In the genomic region with DNA sequence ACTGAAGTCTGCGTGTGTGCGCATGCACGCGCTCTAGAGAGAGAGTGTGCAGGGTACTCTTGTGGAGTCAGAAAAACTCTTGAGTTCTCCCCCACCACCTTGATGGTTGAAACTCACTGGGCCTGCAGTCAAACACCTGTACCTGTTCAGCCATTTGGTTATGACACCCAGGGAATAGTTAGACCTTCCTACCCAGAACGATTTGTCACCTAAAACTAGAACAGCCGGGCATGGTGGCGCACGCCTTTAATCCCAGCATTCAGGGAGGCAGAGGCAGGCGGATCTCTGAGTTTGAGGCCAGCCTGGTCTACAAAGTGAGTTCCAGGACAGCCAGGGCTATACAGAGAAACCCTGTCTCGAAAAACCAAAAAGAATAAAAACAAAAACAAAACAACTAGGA, we compare ENCODE assay signal across 22 mouse cellular contexts. TPM values are rescaled to one million over a fixed set of nuclear protein-coding genes. Genes with fewer than 3 reads are reported as not detected.
A peak's percentile ranks its signal among the peaks of the same experiment; 100 is the strongest.
DNase-seq lines count a peak whose midpoint lies in the region; ATAC-seq and TF ChIP-seq lines count a peak whose summit lies in the region.
"Not testable (repeated sequence)": the region's sequence is repeated elsewhere in the genome, so short reads cannot be mapped to it uniquely, and the experiment has no call there.
"Had no signal": no experiment of that assay in that cellular context is flagged by ENCODE, and none has a peak within 500 bp of the region (broad histone marks: within the 10 kb centered on the region; RNA-seq: fewer than 3 reads in every experiment).

No protein-coding gene starts in this region.

- H3K27ac ChIP-seq in MEL (ENCODE audit: control insufficient read depth, low read depth, low read length): peak overlapping the region; percentile 92; the same call in 1 of the 2 replicates
- H3K27ac ChIP-seq in forebrain, embryonic 13.5 days: peak overlapping the region; percentile 99
- peak overlapping the region; percentile 95; the same call in 1 of the 2 replicates for H3K27ac ChIP-seq in heart, embryonic 13.5 days (replicated peaks)
- H3K27ac ChIP-seq in kidney, embryonic 15.5 days: peak overlapping the region; percentile 99
- H3K27ac ChIP-seq in liver, embryonic 13.5 days: peak overlapping the region; percentile 93
- H3K27ac ChIP-seq in midbrain, embryonic 14.5 days (replicated peaks; ENCODE audit: low read depth, low read length): peak overlapping the region; percentile 99
- H3K27ac ChIP-seq in neural tube, embryonic 14.5 days (ENCODE audit: low read depth, low read length): not testable (repeated sequence)

- peaks cover 14% of the 10 kb centered on the region in 2 experiments for H3K36me3 ChIP-seq in MEL (ENCODE audit: control insufficient read depth in 1 of 2, insufficient read depth in 2 of 2, low read length in 2 of 2)
- H3K36me3 ChIP-seq in forebrain, embryonic 13.5 days (ENCODE audit: poor library complexity, severe bottlenecking): peaks cover 53% of the 10 kb centered on the region
- H3K36me3 ChIP-seq in heart, embryonic 13.5 days: peaks cover 50% of the 10 kb centered on the region
- peaks cover 49% of the 10 kb centered on the region for H3K36me3 ChIP-seq in kidney, embryonic 15.5 days
- H3K36me3 ChIP-seq in liver, embryonic 13.5 days: peaks cover 50% of the 10 kb centered on the region
- H3K36me3 ChIP-seq in midbrain, embryonic 14.5 days (ENCODE audit: control insufficient read depth, insufficient read depth, low read length): peaks cover 50% of the 10 kb centered on the region
- peaks cover 28% of the 10 kb centered on the region for H3K36me3 ChIP-seq in neural tube, embryonic 14.5 days (ENCODE audit: control insufficient read depth, insufficient read depth, low read length)

- WGBS in forebrain, embryonic 13.5 days: 97% methylated on average over 10 of the region's 10 CpGs
- 95% methylated on average over 10 of the region's 10 CpGs for whole genome bisulfite sequencing in heart, embryonic 13.5 days
- WGBS in kidney, embryonic 15.5 days: 95% methylated on average over 10 of the region's 10 CpGs
- WGBS in liver, embryonic 13.5 days (ENCODE audit: insufficient replicate concordance): 91% methylated on average over 10 of the region's 10 CpGs
- 95% methylated on average over 10 of the region's 10 CpGs for WGBS in midbrain, embryonic 14.5 days
- 97% methylated on average over 10 of the region's 10 CpGs for WGBS in neural tube, embryonic 14.5 days

- TF ChIP-seq CTCF in MEL (IDR thresholded peaks at IDR 0.05 in 2 of 3, conservative IDR thresholded peaks at IDR 0.05 in 1 of 3; ENCODE audit: control insufficient read depth in 1 of 3, insufficient read depth in 1 of 3, low read depth in 2 of 3, low read length in 3 of 3, poor library complexity in 1 of 3, severe bottlenecking in 1 of 3): not testable (repeated sequence)

- H3K9ac ChIP-seq in MEL (ENCODE audit: control insufficient read depth, low read depth, low read length, poor library complexity, severe bottlenecking); forebrain, embryonic 13.5 days; heart, embryonic 13.5 days; kidney, embryonic 15.5 days; liver, embryonic 13.5 days; midbrain, embryonic 14.5 days (replicated peaks; ENCODE audit: low read length); neural tube, embryonic 14.5 days (replicated peaks; ENCODE audit: low read depth, low read length): not testable (repeated sequence)

- not testable (repeated sequence) for ATAC-seq in forebrain, embryonic 13.5 days; heart, embryonic 13.5 days (ENCODE audit: extremely low read depth, insufficient number of reproducible peaks, low FRiP score, low TSS enrichment); kidney, embryonic 15.5 days (replicated peaks; ENCODE audit: low FRiP score); liver, embryonic 13.5 days (ENCODE audit: low read depth); midbrain, embryonic 14.5 days (ENCODE audit: low FRiP score, low TSS enrichment); neural tube, embryonic 14.5 days (ENCODE audit: low read depth)

- not testable (repeated sequence) for H3K27me3 ChIP-seq in MEL (ENCODE audit: control insufficient read depth in 1 of 2, insufficient read depth in 2 of 2, low read length in 2 of 2); forebrain, embryonic 13.5 days; heart, embryonic 13.5 days (replicated peaks); kidney, embryonic 15.5 days; liver, embryonic 13.5 days; midbrain, embryonic 14.5 days (ENCODE audit: control insufficient read depth, insufficient read depth, low read length); neural tube, embryonic 14.5 days (ENCODE audit: control insufficient read depth, insufficient read depth, low read length)

- not testable (repeated sequence) for H3K9me3 ChIP-seq in MEL (replicated peaks; ENCODE audit: insufficient read depth, low read length); forebrain, embryonic 13.5 days (replicated peaks); heart, embryonic 13.5 days; kidney, embryonic 15.5 days (replicated peaks); liver, embryonic 13.5 days (replicated peaks); midbrain, embryonic 14.5 days (ENCODE audit: control insufficient read depth, low read length); neural tube, embryonic 14.5 days (ENCODE audit: control insufficient read depth, low read length)

- TF ChIP-seq RAD21 in MEL (IDR thresholded peaks at IDR 0.05; ENCODE audit: low read depth, low read length): not testable (repeated sequence)

- H3K4me2 ChIP-seq in forebrain, embryonic 13.5 days; heart, embryonic 13.5 days; kidney, embryonic 15.5 days; liver, embryonic 13.5 days: not testable (repeated sequence)
- peak overlapping the region; percentile 81 for H3K4me2 ChIP-seq in midbrain, embryonic 14.5 days (ENCODE audit: low read length)
- peak overlapping the region; percentile 66; the same call in 1 of the 2 replicates for H3K4me2 ChIP-seq in neural tube, embryonic 14.5 days (ENCODE audit: low read depth, low read length)

- peaks cover 3 to 17% of the 10 kb centered on the region in 2 experiments for H3K4me1 ChIP-seq in MEL (ENCODE audit: control insufficient read depth in 1 of 2, insufficient read depth in 2 of 2, low read length in 2 of 2)
- peaks cover 27% of the 10 kb centered on the region for H3K4me1 ChIP-seq in forebrain, embryonic 13.5 days
- H3K4me1 ChIP-seq in heart, embryonic 13.5 days: peaks cover 34% of the 10 kb centered on the region
- peaks cover 36% of the 10 kb centered on the region for H3K4me1 ChIP-seq in kidney, embryonic 15.5 days
- peaks cover 44% of the 10 kb centered on the region for H3K4me1 ChIP-seq in liver, embryonic 13.5 days (replicated peaks)
- H3K4me1 ChIP-seq in midbrain, embryonic 14.5 days (ENCODE audit: control insufficient read depth, insufficient read depth, low read length): peaks cover 25% of the 10 kb centered on the region
- peaks cover 16% of the 10 kb centered on the region for H3K4me1 ChIP-seq in neural tube, embryonic 14.5 days (ENCODE audit: control insufficient read depth, insufficient read depth, low read length)

- TF ChIP-seq EP300 in MEL (IDR thresholded peaks at IDR 0.05; ENCODE audit: low read depth in 1 of 2, low read length in 2 of 2): not testable (repeated sequence)

- DNase-seq in MEL (ENCODE audit: low read depth, low spot score); liver, embryonic 13.5 days; midbrain, embryonic 14.5 days: not testable (repeated sequence)

- not testable (repeated sequence) for H3K79me2 ChIP-seq in MEL (ENCODE audit: control insufficient read depth, insufficient read depth, low read length, poor library complexity)

- TF ChIP-seq POLR2A in MEL (IDR thresholded peaks at IDR 0.05; ENCODE audit: control insufficient read depth in 1 of 2, insufficient read depth in 1 of 2, low read depth in 1 of 2, low read length in 2 of 2, poor library complexity in 1 of 2): not testable (repeated sequence)

- not testable (repeated sequence) for H3K4me3 ChIP-seq in MEL (ENCODE audit: control insufficient read depth in 1 of 2, insufficient read depth in 1 of 2, low read depth in 2 of 2, low read length in 2 of 2); forebrain, embryonic 13.5 days; heart, embryonic 13.5 days; kidney, embryonic 15.5 days (replicated peaks); liver, embryonic 13.5 days (replicated peaks); midbrain, embryonic 14.5 days (replicated peaks; ENCODE audit: low read depth, low read length); neural tube, embryonic 14.5 days (ENCODE audit: low read depth, low read length)

RNA-seq across cellular contexts. Expression of a gene that starts 0.9 kb away (rescaled TPM):
- total RNA-seq in MEL (2012; rRNA removed): 26.0 and 29.5 TPM in 2 replicates
- polyA plus RNA-seq in MEL (2012; ENCODE audit: insufficient read depth in 1 of 2, insufficient read length in 2 of 2, low read depth in 1 of 2, low replicate concordance in 2 of 2, missing spikeins in 1 of 2): 10 to 100 TPM in 1 of 2 experiments, not detected in 1; 51.3 TPM
- polyA plus RNA-seq in forebrain, embryonic 13.5 days (2015; fragmentation: Nextera tagmentation; extraction: Ambion mirVana): 66.9 and 72.1 TPM in 2 replicates
- polyA plus RNA-seq in heart, embryonic 13.5 days (2015; fragmentation: Nextera tagmentation; extraction: Ambion mirVana): 44.6 and 45.3 TPM in 2 replicates
- polyA plus RNA-seq in kidney, embryonic 15.5 days (2015; fragmentation: Nextera tagmentation; extraction: Ambion mirVana): 52.1 and 58.1 TPM in 2 replicates
- 33.8 and 37.2 TPM in 2 replicates for polyA plus RNA-seq in liver, embryonic 13.5 days (2015; fragmentation: Nextera tagmentation; extraction: Ambion mirVana)
- 78.2 and 98.7 TPM in 2 replicates for polyA plus RNA-seq in midbrain, embryonic 14.5 days (2014; fragmentation: Nextera tagmentation; extraction: Ambion mirVana)
- 86.3 and 94.5 TPM in 2 replicates for polyA plus RNA-seq in neural tube, embryonic 14.5 days (2014; fragmentation: Nextera tagmentation; extraction: Ambion mirVana)

RNA-seq across cellular contexts. Expression of a gene that starts 2.7 kb away (rescaled TPM):
- 0.15 and 0.29 TPM in 2 replicates for total RNA-seq in MEL (2012; rRNA removed)
- 1 to 10 TPM in 1 of 2 experiments, not detected in 1; 2.5 TPM for polyA plus RNA-seq in MEL (2012; ENCODE audit: insufficient read depth in 1 of 2, insufficient read length in 2 of 2, low read depth in 1 of 2, low replicate concordance in 2 of 2, missing spikeins in 1 of 2)
- 198 and 204 TPM in 2 replicates for polyA plus RNA-seq in forebrain, embryonic 13.5 days (2015; fragmentation: Nextera tagmentation; extraction: Ambion mirVana)
- 2.2 TPM in 2 replicates for polyA plus RNA-seq in heart, embryonic 13.5 days (2015; fragmentation: Nextera tagmentation; extraction: Ambion mirVana)
- polyA plus RNA-seq in kidney, embryonic 15.5 days (2015; fragmentation: Nextera tagmentation; extraction: Ambion mirVana): 4.8 and 8.5 TPM in 2 replicates
- polyA plus RNA-seq in liver, embryonic 13.5 days (2015; fragmentation: Nextera tagmentation; extraction: Ambion mirVana): 0.52 and 0.73 TPM in 2 replicates
- 466 and 598 TPM in 2 replicates for polyA plus RNA-seq in midbrain, embryonic 14.5 days (2014; fragmentation: Nextera tagmentation; extraction: Ambion mirVana)
- 459 and 608 TPM in 2 replicates for polyA plus RNA-seq in neural tube, embryonic 14.5 days (2014; fragmentation: Nextera tagmentation; extraction: Ambion mirVana)
- total RNA-seq: gastrocnemius, postnatal 25 days; heart, adult 2 months; heart, postnatal 25 days had no signal
- polyA plus RNA-seq: G1E had no signal

RNA-seq across cellular contexts. Expression of a gene that starts 6.8 kb away (rescaled TPM):
- 0.23 TPM in 1 of 2 replicates, not detected in the other for total RNA-seq in MEL (2012; rRNA removed)
- polyA plus RNA-seq in MEL (2012; ENCODE audit: insufficient read depth in 1 of 2, insufficient read length in 2 of 2, low read depth in 1 of 2, low replicate concordance in 2 of 2, missing spikeins in 1 of 2): 10 to 100 TPM in 1 of 2 experiments, not detected in 1; 53.4 TPM
- polyA plus RNA-seq in forebrain, embryonic 13.5 days (2015; fragmentation: Nextera tagmentation; extraction: Ambion mirVana): not detected in 2 replicates
- polyA plus RNA-seq in heart, embryonic 13.5 days (2015; fragmentation: Nextera tagmentation; extraction: Ambion mirVana): not detected in 2 replicates
- polyA plus RNA-seq in kidney, embryonic 15.5 days (2015; fragmentation: Nextera tagmentation; extraction: Ambion mirVana): not detected in 2 replicates
- not detected in 2 replicates for polyA plus RNA-seq in liver, embryonic 13.5 days (2015; fragmentation: Nextera tagmentation; extraction: Ambion mirVana)
- not detected in 2 replicates for polyA plus RNA-seq in midbrain, embryonic 14.5 days (2014; fragmentation: Nextera tagmentation; extraction: Ambion mirVana)
- polyA plus RNA-seq in neural tube, embryonic 14.5 days (2014; fragmentation: Nextera tagmentation; extraction: Ambion mirVana): not detected in 2 replicates
- total RNA-seq: adrenal gland, adult 8-10 months; gastrocnemius, postnatal 25 days; heart, adult 2 months; heart, postnatal 25 days; megakaryocyte-erythroid progenitor cell, adult 5-6 weeks had no signal
- polyA plus RNA-seq: activated CD4-positive, CD25-positive, alpha-beta regulatory T cell, adult 4 months; cortical plate, adult 2 months; embryonic facial prominence, embryonic 10.5 days; forebrain, embryonic 16.5 days; heart, adult 2 months; hindbrain, embryonic 16.5 days; intestine, embryonic 15.5 days; limb, embryonic 11.5 days; liver, embryonic 15.5 days; lung, embryonic 15.5 days had no signal

RNA-seq across cellular contexts. Expression of a gene that starts 14.2 kb away (rescaled TPM):
- 0.15 and 0.26 TPM in 2 replicates for total RNA-seq in MEL (2012; rRNA removed)
- polyA plus RNA-seq in MEL (2012; ENCODE audit: insufficient read depth in 1 of 2, insufficient read length in 2 of 2, low read depth in 1 of 2, low replicate concordance in 2 of 2, missing spikeins in 1 of 2): under 1 TPM in 1 of 2 experiments, not detected in 1; 0.54 TPM
- polyA plus RNA-seq in forebrain, embryonic 13.5 days (2015; fragmentation: Nextera tagmentation; extraction: Ambion mirVana): 0.28 and 0.39 TPM in 2 replicates
- polyA plus RNA-seq in heart, embryonic 13.5 days (2015; fragmentation: Nextera tagmentation; extraction: Ambion mirVana): 0.79 and 0.88 TPM in 2 replicates
- polyA plus RNA-seq in kidney, embryonic 15.5 days (2015; fragmentation: Nextera tagmentation; extraction: Ambion mirVana): 0.84 and 1.3 TPM in 2 replicates
- polyA plus RNA-seq in liver, embryonic 13.5 days (2015; fragmentation: Nextera tagmentation; extraction: Ambion mirVana): 0.05 and 0.18 TPM in 2 replicates
- polyA plus RNA-seq in midbrain, embryonic 14.5 days (2014; fragmentation: Nextera tagmentation; extraction: Ambion mirVana): 0.28 and 0.62 TPM in 2 replicates
- 0.99 and 1.3 TPM in 2 replicates for polyA plus RNA-seq in neural tube, embryonic 14.5 days (2014; fragmentation: Nextera tagmentation; extraction: Ambion mirVana)
- polyA plus RNA-seq: activated CD4-positive, CD25-positive, alpha-beta regulatory T cell, adult 4 months; G1E had no signal

RNA-seq across cellular contexts. Expression of a gene that starts 16.5 kb away (rescaled TPM):
- 39.4 and 44.6 TPM in 2 replicates for total RNA-seq in MEL (2012; rRNA removed)
- polyA plus RNA-seq in MEL (2012; ENCODE audit: insufficient read depth in 1 of 2, insufficient read length in 2 of 2, low read depth in 1 of 2, low replicate concordance in 2 of 2, missing spikeins in 1 of 2): 100 to 1,000 TPM; 106 to 174 TPM
- 6.4 and 6.8 TPM in 2 replicates for polyA plus RNA-seq in forebrain, embryonic 13.5 days (2015; fragmentation: Nextera tagmentation; extraction: Ambion mirVana)
- polyA plus RNA-seq in heart, embryonic 13.5 days (2015; fragmentation: Nextera tagmentation; extraction: Ambion mirVana): 2.9 TPM in 2 replicates
- polyA plus RNA-seq in kidney, embryonic 15.5 days (2015; fragmentation: Nextera tagmentation; extraction: Ambion mirVana): 5.6 and 6.4 TPM in 2 replicates
- 2.8 and 3.0 TPM in 2 replicates for polyA plus RNA-seq in liver, embryonic 13.5 days (2015; fragmentation: Nextera tagmentation; extraction: Ambion mirVana)
- 8.8 and 9.6 TPM in 2 replicates for polyA plus RNA-seq in midbrain, embryonic 14.5 days (2014; fragmentation: Nextera tagmentation; extraction: Ambion mirVana)
- polyA plus RNA-seq in neural tube, embryonic 14.5 days (2014; fragmentation: Nextera tagmentation; extraction: Ambion mirVana): 9.1 and 9.5 TPM in 2 replicates

Comparison
In these comparisons a context has a peak if more than half of its experiments do, and no peak if none do; other contexts are left out.
1. RNA of a gene that starts 2.7 kb away (polyA plus RNA-seq): 459 to 608 TPM in neural tube, embryonic 14.5 days, 466 to 598 TPM in midbrain, embryonic 14.5 days and 198 to 204 TPM in forebrain, embryonic 13.5 days; 4.8 to 8.5 TPM in kidney, embryonic 15.5 days, 2.5 TPM in MEL, 2.2 TPM in heart, embryonic 13.5 days and 0.52 to 0.73 TPM in liver, embryonic 13.5 days; every median in the first group is over 10 times any median in the second.
2. RNA of a gene that starts 6.8 kb away (polyA plus RNA-seq): 53.4 TPM in MEL; not detected in midbrain, embryonic 14.5 days, not detected in heart, embryonic 13.5 days, not detected in forebrain, embryonic 13.5 days, not detected in kidney, embryonic 15.5 days, not detected in liver, embryonic 13.5 days and not detected in neural tube, embryonic 14.5 days; every median in the first group is over 10 times any median in the second.